Mouse (Mus musculus) embryonic facial prominence, embryonic 10.5 days (tissue): ENCODE data around the gene Olfr796. TPM values are rescaled to one million over a fixed set of nuclear protein-coding genes. Genes with fewer than 3 reads are reported as not detected.

ENCODE experiments used
- DNase-seq: peaks from one replicate; pipeline ENCODE4 v3.0.0-alpha.2; 2017; ENCODE audit warnings: low spot score
- H3K27ac ChIP-seq: fragments of 300-500 bp; sonication (generic); replicated peaks from 2 replicates; pipeline ENCODE4 v1.5.1; 2016; ENCODE audit warnings: mild to moderate bottlenecking
- H3K27me3 ChIP-seq: fragments of 300-500 bp; sonication (generic); replicated peaks from 2 replicates; pipeline ENCODE4 v1.6.1; 2016; ENCODE audit warnings: low read depth, mild to moderate bottlenecking; ENCODE audit not compliant: poor library complexity, severe bottlenecking
- H3K36me3 ChIP-seq: fragments of 300-500 bp; sonication (generic); replicated peaks from 2 replicates; pipeline ENCODE4 v1.6.1; 2016; ENCODE audit warnings: mild to moderate bottlenecking, moderate library complexity
- H3K4me1 ChIP-seq: fragments of 300-500 bp; sonication (generic); 2 replicates; pipeline ENCODE4 v1.6.1; 2016
- H3K4me3 ChIP-seq: fragments of 300-500 bp; sonication (generic); 2 replicates; pipeline ENCODE4 v1.5.1; 2016; ENCODE audit warnings: mild to moderate bottlenecking, moderate library complexity
- H3K9me3 ChIP-seq: fragments of 300-500 bp; sonication (generic); 2 replicates; pipeline ENCODE4 v1.6.1; 2016; ENCODE audit warnings: mild to moderate bottlenecking
- WGBS: fragments of 180-500 bp; shearing (Covaris S2); methylation state at CpG from one replicate; pipeline ENCODE4 v1.1.7; 2016; 5-methylcytosine and 5-hydroxymethylcytosine counted together
- microRNA-seq: library from miRNA; unstranded; fragments of <30 nt; microRNA quantifications from one replicate; pipeline ENCODE4, GENCODE M21; 2017
- polyA plus RNA-seq: library from polyadenylated mRNA; unstranded; fragments of >200 nt; fragmentation: Nextera tagmentation; extraction: Ambion mirVana; gene quantifications from 2 replicates; pipeline ENCODE4 v1.2.1, GENCODE M21; 2016

The Olfr796 gene
- polyA plus RNA-seq = not detected in 2 replicates

GRCm38 (mm10) chr10:129612470-129612869, at the start of gene Olfr796:
Gene Olfr796, minus strand, starts transcription at chr10:129612570.
- no peak for DNase-seq
- H3K4me1 ChIP-seq = no peaks in the 10 kb centered on the region
- WGBS = 94% methylated on average over 1 of the region's 1 CpGs

GRCm38 (mm10) chr10:129657394-129657793, 45.0 kb upstream of the Olfr796 start, which contains the start of gene Olfr800:
Gene Olfr800, plus strand, starts transcription at chr10:129657694.
- H3K4me3 ChIP-seq = no peak within 1 kb of the TSS
- no peaks in the 10 kb centered on the region for H3K27me3 ChIP-seq
- H3K36me3 ChIP-seq = no peaks in the 10 kb centered on the region
- no peak within 1 kb of the TSS for H3K27ac ChIP-seq
- no peaks in the 10 kb centered on the region for H3K4me1 ChIP-seq
- no peak for DNase-seq
- H3K9me3 ChIP-seq = no peaks in the 10 kb centered on the region

More at GRCm38 (mm10) chr10:129612470-129612869, at the start of gene Olfr796:
- no peaks in the 10 kb centered on the region for H3K36me3 ChIP-seq
- H3K27me3 ChIP-seq = no peaks in the 10 kb centered on the region
- H3K4me3 ChIP-seq = no peak within 1 kb of the TSS
- no peak within 1 kb of the TSS for H3K27ac ChIP-seq
- no peaks in the 10 kb centered on the region for H3K9me3 ChIP-seq

- no peaks in the 10 kb centered on the region for H3K27me3 ChIP-seq
- H3K27ac ChIP-seq = no peak overlapping the region
- H3K9me3 ChIP-seq = no peaks in the 10 kb centered on the region
- no peaks in the 10 kb centered on the region for H3K36me3 ChIP-seq
- 87% methylated on average over 1 of the region's 1 CpGs for WGBS
- no peak overlapping the region for H3K4me3 ChIP-seq
- no peak for DNase-seq
- no peaks in the 10 kb centered on the region for H3K4me1 ChIP-seq
These were observed 39.4 kb upstream of the Olfr796 start for GRCm38 (mm10) chr10:129651763-129652162.

- no peak within 1 kb of the TSS for H3K4me3 ChIP-seq
- H3K27ac ChIP-seq = no peak within 1 kb of the TSS
- H3K9me3 ChIP-seq = no peaks in the 10 kb centered on the region
- no peak for DNase-seq
- no peaks in the 10 kb centered on the region for H3K36me3 ChIP-seq
- no peaks in the 10 kb centered on the region for H3K4me1 ChIP-seq
- H3K27me3 ChIP-seq = no peaks in the 10 kb centered on the region
- 43% methylated on average over 1 of the region's 1 CpGs for WGBS
These were observed 24.8 kb upstream of the Olfr796 start, which contains the start of gene Olfr799 for GRCm38 (mm10) chr10:129637184-129637583. Gene Olfr799, plus strand, starts transcription at chr10:129637484.

- DNase-seq = no peak
- H3K27me3 ChIP-seq = no peaks in the 10 kb centered on the region
- WGBS = 80% methylated on average over 1 of the region's 1 CpGs
- no peak within 1 kb of the TSS for H3K4me3 ChIP-seq
- H3K27ac ChIP-seq = no peak within 1 kb of the TSS
- no peaks in the 10 kb centered on the region for H3K9me3 ChIP-seq
- H3K4me1 ChIP-seq = no peaks in the 10 kb centered on the region
- H3K36me3 ChIP-seq = no peaks in the 10 kb centered on the region
These were observed 15.5 kb upstream of the Olfr796 start, which contains the start of gene Olfr798 for GRCm38 (mm10) chr10:129627834-129628233. Gene Olfr798, minus strand, starts transcription at chr10:129627934.

GRCm38 (mm10) chr10:129623251-129623650, 10.9 kb upstream of the Olfr796 start:
- Histone ChIP-seq H3K4me3 (no peak overlapping the region), H3K9me3 (no peaks in the 10 kb centered on the region), H3K27me3 (no peaks in the 10 kb centered on the region), H3K27ac (no peak overlapping the region), H3K36me3 (no peaks in the 10 kb centered on the region), H3K4me1 (no peaks in the 10 kb centered on the region)
- no peak for DNase-seq

- Histone ChIP-seq H3K4me1 (no peaks in the 10 kb centered on the region), H3K27me3 (no peaks in the 10 kb centered on the region), H3K4me3 (no peak overlapping the region), H3K9me3 (no peaks in the 10 kb centered on the region), H3K36me3 (no peaks in the 10 kb centered on the region), H3K27ac (no peak overlapping the region)
- DNase-seq = no peak
- WGBS = 9% methylated on average over 1 of the region's 1 CpGs
These were observed 9.4 kb upstream of the Olfr796 start for GRCm38 (mm10) chr10:129621724-129622123.

GRCm38 (mm10) chr10:129577066-129577465, 35.3 kb downstream of the Olfr796 start:
- no peak overlapping the region for H3K4me3 ChIP-seq
- no peaks in the 10 kb centered on the region for H3K27me3 ChIP-seq
- no peaks in the 10 kb centered on the region for H3K4me1 ChIP-seq
- 71% methylated on average over 1 of the region's 1 CpGs for WGBS
- H3K27ac ChIP-seq = no peak overlapping the region
- H3K9me3 ChIP-seq = no peaks in the 10 kb centered on the region
- DNase-seq = no peak
- no peaks in the 10 kb centered on the region for H3K36me3 ChIP-seq

- DNase-seq = no peak
- 79% methylated on average over 2 of the region's 2 CpGs for WGBS
These were observed 45.0 kb downstream of the Olfr796 start, which contains the start of gene Olfr794 for GRCm38 (mm10) chr10:129567355-129567754. Gene Olfr794, plus strand, starts transcription at chr10:129567655.

More at GRCm38 (mm10) chr10:129567355-129567754, 45.0 kb downstream of the Olfr796 start, which contains the start of gene Olfr794:
- no peaks in the 10 kb centered on the region for H3K4me1 ChIP-seq
- no peaks in the 10 kb centered on the region for H3K9me3 ChIP-seq
- H3K36me3 ChIP-seq = no peaks in the 10 kb centered on the region
- no peak within 1 kb of the TSS for H3K27ac ChIP-seq
- H3K27me3 ChIP-seq = no peaks in the 10 kb centered on the region
- no peak within 1 kb of the TSS for H3K4me3 ChIP-seq

Small RNA genes lying within 50 kb of the gene (microRNA-seq; reads per million reads assigned to microRNA genes)
- not detected for gene Gm23252

Other genes starting within 250 kb of the Olfr796 start
- gene Olfr784, start 228.5 kb downstream of the Olfr796 start, polyA plus RNA-seq = 0.05 and 0.06 TPM in 2 replicates
- gene Olfr785, start 207.1 kb downstream of the Olfr796 start, polyA plus RNA-seq = not detected in 2 replicates
- gene Olfr786, start 185.3 kb downstream of the Olfr796 start, polyA plus RNA-seq = not detected in 2 replicates
- not detected in 2 replicates for gene Olfr787, start 150.7 kb downstream of the Olfr796 start, polyA plus RNA-seq
- gene Olfr788, start 141.6 kb downstream of the Olfr796 start, polyA plus RNA-seq = not detected in 2 replicates
- gene Olfr789, start 127.8 kb downstream of the Olfr796 start, polyA plus RNA-seq = not detected in 2 replicates
- gene Olfr790, start 114.1 kb downstream of the Olfr796 start, polyA plus RNA-seq = not detected in 2 replicates
- gene Olfr791, start 90.8 kb downstream of the Olfr796 start, polyA plus RNA-seq = not detected in 2 replicates
- not detected in 2 replicates for gene Olfr792, start 73.4 kb downstream of the Olfr796 start, polyA plus RNA-seq
- gene Olfr794, start 44.9 kb downstream of the Olfr796 start, polyA plus RNA-seq = not detected in 2 replicates
- gene Olfr798, start 15.4 kb upstream of the Olfr796 start, polyA plus RNA-seq = not detected in 2 replicates
- gene Olfr799, start 24.9 kb upstream of the Olfr796 start, polyA plus RNA-seq = not detected in 2 replicates
- not detected in 2 replicates for gene Olfr800, start 45.1 kb upstream of the Olfr796 start, polyA plus RNA-seq
- gene Olfr801, start 61.3 kb upstream of the Olfr796 start, polyA plus RNA-seq = not detected in 2 replicates
- 0.04 TPM in 1 of 2 replicates, not detected in the other for gene Olfr802, start 75.6 kb upstream of the Olfr796 start, polyA plus RNA-seq
- gene Olfr803, start 81.7 kb upstream of the Olfr796 start, polyA plus RNA-seq = not detected in 2 replicates
- gene Olfr804, start 90.6 kb upstream of the Olfr796 start, polyA plus RNA-seq = not detected in 2 replicates
- not detected in 2 replicates for gene Olfr805, start 116.8 kb upstream of the Olfr796 start, polyA plus RNA-seq
- gene Olfr806, start 129.4 kb upstream of the Olfr796 start, polyA plus RNA-seq = not detected in 2 replicates
- not detected in 2 replicates for gene Olfr807, start 145.2 kb upstream of the Olfr796 start, polyA plus RNA-seq
- gene Olfr808, start 152.9 kb upstream of the Olfr796 start, polyA plus RNA-seq = not detected in 2 replicates
- gene Olfr809, start 162.1 kb upstream of the Olfr796 start, polyA plus RNA-seq = not detected in 2 replicates
- gene Olfr810, start 182.3 kb upstream of the Olfr796 start, polyA plus RNA-seq = not detected in 2 replicates
- not detected in 2 replicates for gene Olfr811, start 191.8 kb upstream of the Olfr796 start, polyA plus RNA-seq
- not detected in 2 replicates for gene Olfr812, start 233.5 kb upstream of the Olfr796 start, polyA plus RNA-seq
- not detected in 2 replicates for gene Olfr813, start 242.8 kb upstream of the Olfr796 start, polyA plus RNA-seq